Mouse (Mus musculus) E14TG2a.4 (cell line): ENCODE measurements around the gene Adk.

Experiments
- CTCF ChIP-seq: conservative IDR thresholded peaks from 2 replicates; pipeline ENCODE4 v1.5.1; 2014; ENCODE audit warnings: low read length
- NANOG ChIP-seq: IDR thresholded peaks from 2 replicates; pipeline ENCODE4 v1.6.1; 2014; ENCODE audit warnings: borderline replicate concordance, low read length, mixed read lengths
- POU5F1 ChIP-seq: IDR thresholded peaks from 2 replicates; pipeline ENCODE4 v1.6.1; 2014; ENCODE audit warnings: low read length, borderline replicate concordance

- no peak for TF ChIP-seq CTCF
- no peak for TF ChIP-seq NANOG
- no peak for TF ChIP-seq POU5F1
Measured at GRCm38 (mm10) chr14:21085666-21086065, 33.3 kb downstream of the Adk start.
